Mouse (Mus musculus) kidney, adult 2 months (tissue): ENCODE data around the gene Hck. TPM values are rescaled to one million over a fixed set of nuclear protein-coding genes. Genes with fewer than 3 reads are reported as not detected.
A peak's percentile ranks its signal among the peaks of the same experiment; 100 is the strongest.

Experiments used
- DNase-seq: peaks from one replicate; pipeline ENCODE4 v3.0.0; 2021
- H3K27ac ChIP-seq: fragments of 200-500 bp; 2 replicates; pipeline ENCODE4 v1.5.1; 2012; ENCODE audit warnings: low read depth, low read length, control low read depth, inconsistent platforms; ENCODE audit not compliant: insufficient read depth
- H3K27me3 ChIP-seq: fragments of 200-500 bp; replicated peaks from 2 replicates; pipeline ENCODE4 v1.6.1; 2012; ENCODE audit warnings: mild to moderate bottlenecking, moderate library complexity, low read length, inconsistent platforms; ENCODE audit not compliant: control insufficient read depth, insufficient read depth
- H3K36me3 ChIP-seq: fragments of 200-500 bp; 2 replicates; pipeline ENCODE4 v1.6.1; 2012; ENCODE audit warnings: mild to moderate bottlenecking, moderate library complexity, low read length, inconsistent platforms; ENCODE audit not compliant: control insufficient read depth, insufficient read depth
- H3K4me1 ChIP-seq: fragments of 200-500 bp; 2 replicates; pipeline ENCODE4 v1.6.1; 2011; ENCODE audit warnings: low read length; ENCODE audit not compliant: control insufficient read depth, insufficient read depth
- H3K4me3 ChIP-seq: fragments of 200-500 bp; 2 replicates; pipeline ENCODE4 v1.5.1; 2011; ENCODE audit warnings: mild to moderate bottlenecking, low read depth, low read length, control low read depth; ENCODE audit not compliant: insufficient read depth
- CTCF ChIP-seq: fragments of 200-500 bp; conservative IDR thresholded peaks from 2 replicates; pipeline ENCODE4 v1.5.1; 2011; ENCODE audit warnings: low read depth, mild to moderate bottlenecking, control low read depth, low read length, moderate library complexity, mixed read lengths; ENCODE audit not compliant: insufficient read depth, insufficient read length
- POLR2A ChIP-seq: fragments of 200-500 bp; IDR thresholded peaks from one replicate; pipeline ENCODE4 v1.6.1; 2011; ENCODE audit warnings: low read depth, low read length, control low read depth
- WGBS: fragments of 180-500 bp; shearing (Covaris S2); methylation state at CpG from one replicate; pipeline ENCODE4 v1.1.7; 2018; 5-methylcytosine and 5-hydroxymethylcytosine counted together
- polyA plus RNA-seq: library from polyadenylated mRNA; depleted of rRNA; stranded (reverse); fragments of >200 nt; gene quantifications from 2 replicates; pipeline ENCODE4 v1.2.3, GENCODE M21; 2012

Hck gene
- polyA plus RNA-seq, 1 experiment: 4.4 TPM

- Histone ChIP-seq H3K27me3 (no peaks in the 10 kb centered on the region), H3K4me3 (no peak overlapping the region), H3K36me3 (no peaks in the 10 kb centered on the region), H3K27ac (peak overlapping the region; percentile 64), H3K4me1 (peaks cover 18% of the 10 kb centered on the region; the same call in 1 of the 2 replicates)
- 21% methylated on average over 2 of the region's 2 CpGs for WGBS
- peak; percentile 53 for DNase-seq
- no peak for TF ChIP-seq CTCF
- no peak for TF ChIP-seq POLR2A
Measured at GRCm38 (mm10) chr2:153168134-153168820, 60.0 kb downstream of the Hck start.

- TF ChIP-seq POLR2A (no peak), CTCF (no peak)
- Histone ChIP-seq H3K36me3 (no peaks in the 10 kb centered on the region), H3K4me3 (no peak overlapping the region), H3K27me3 (no peaks in the 10 kb centered on the region), H3K4me1 (peaks cover 19% of the 10 kb centered on the region; the same call in 1 of the 2 replicates), H3K27ac (no peak overlapping the region)
- WGBS: 72% methylated on average over 9 of the region's 9 CpGs
- no peak for DNase-seq
Measured at GRCm38 (mm10) chr2:153170490-153171224, 62.4 kb downstream of the Hck start.

- 71% methylated on average over 5 of the region's 5 CpGs for WGBS
- H3K4me1 ChIP-seq: peaks cover 21% of the 10 kb centered on the region; the same call in 1 of the 2 replicates
- no peaks in the 10 kb centered on the region for H3K36me3 ChIP-seq
- no peak for DNase-seq
- no peak overlapping the region for H3K4me3 ChIP-seq
- H3K27ac ChIP-seq: peak overlapping the region; percentile 3; the same call in 1 of the 2 replicates
- TF ChIP-seq CTCF: no peak
- no peak for TF ChIP-seq POLR2A
- H3K27me3 ChIP-seq: no peaks in the 10 kb centered on the region
Measured at GRCm38 (mm10) chr2:153171966-153172365, 63.7 kb downstream of the Hck start.

GRCm38 (mm10) chr2:153175995-153176570 is 67.8 kb downstream of the Hck start:
- 30% methylated on average over 8 of the region's 8 CpGs for WGBS
- DNase-seq: no peak
- Histone ChIP-seq H3K36me3 (no peaks in the 10 kb centered on the region), H3K27me3 (no peaks in the 10 kb centered on the region), H3K4me1 (peaks cover 19% of the 10 kb centered on the region; the same call in 1 of the 2 replicates), H3K27ac (no peak overlapping the region), H3K4me3 (no peak overlapping the region)
- TF ChIP-seq CTCF (no peak), POLR2A (no peak)

- peak; percentile 46 for DNase-seq
- no peaks in the 10 kb centered on the region for H3K27me3 ChIP-seq
- WGBS: 63% methylated on average over 3 of the region's 3 CpGs
- H3K4me1 ChIP-seq: peaks cover 11% of the 10 kb centered on the region; the same call in 1 of the 2 replicates
- no peaks in the 10 kb centered on the region for H3K36me3 ChIP-seq
- no peak overlapping the region for H3K4me3 ChIP-seq
- TF ChIP-seq POLR2A (no peak), CTCF (no peak)
- no peak overlapping the region; the same call in 1 of the 2 replicates for H3K27ac ChIP-seq
Measured at GRCm38 (mm10) chr2:153177188-153177587, 68.9 kb downstream of the Hck start.

GRCm38 (mm10) chr2:153179126-153179860 is 71.0 kb downstream of the Hck start:
- Histone ChIP-seq H3K36me3 (no peaks in the 10 kb centered on the region), H3K27ac (no peak overlapping the region)

More at GRCm38 (mm10) chr2:153179126-153179860, 71.0 kb downstream of the Hck start:
- H3K4me3 ChIP-seq: no peak overlapping the region
- H3K27me3 ChIP-seq: no peaks in the 10 kb centered on the region
- WGBS: 48% methylated on average over 10 of the region's 10 CpGs
- DNase-seq: peak; percentile 74
- no peak for TF ChIP-seq POLR2A
- TF ChIP-seq CTCF: no peak
- H3K4me1 ChIP-seq: peaks cover 11% of the 10 kb centered on the region; the same call in 1 of the 2 replicates
